Mouse (Mus musculus) frontal cortex, postnatal 14 days (tissue): ENCODE results near the gene Cypt12.

Source experiments
- DNase-seq, 2 experiments: peaks; one replicate each; pipeline ENCODE4 v3.0.0; 2022; ENCODE audit warnings: low spot score in 2 of 2

The Cypt12 gene

DNA sequence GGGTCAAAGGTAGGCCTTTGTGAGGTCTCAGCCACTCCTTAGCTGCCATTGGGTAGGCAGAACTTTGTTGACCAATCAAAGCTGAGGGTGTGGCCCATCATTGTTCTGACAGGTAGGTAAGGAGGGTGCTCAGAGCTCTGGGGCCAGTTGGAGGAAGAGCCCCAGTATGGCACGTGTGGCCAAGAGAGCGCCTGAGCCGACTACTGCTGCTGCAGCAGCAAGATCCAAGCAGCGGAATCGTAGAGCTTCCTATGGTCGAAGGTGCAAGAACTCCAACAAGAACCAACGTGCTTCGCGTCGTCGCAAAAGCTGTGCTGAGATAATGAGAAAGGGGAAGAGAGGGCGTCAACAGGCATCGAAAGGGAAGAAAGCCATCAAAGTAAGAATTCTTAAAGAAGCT lies at the start of gene Cypt12:
Cypt12 (plus strand) TSS at position 112 of the 400 bp plus-strand sequence.
- no peak for DNase-seq

DNA sequence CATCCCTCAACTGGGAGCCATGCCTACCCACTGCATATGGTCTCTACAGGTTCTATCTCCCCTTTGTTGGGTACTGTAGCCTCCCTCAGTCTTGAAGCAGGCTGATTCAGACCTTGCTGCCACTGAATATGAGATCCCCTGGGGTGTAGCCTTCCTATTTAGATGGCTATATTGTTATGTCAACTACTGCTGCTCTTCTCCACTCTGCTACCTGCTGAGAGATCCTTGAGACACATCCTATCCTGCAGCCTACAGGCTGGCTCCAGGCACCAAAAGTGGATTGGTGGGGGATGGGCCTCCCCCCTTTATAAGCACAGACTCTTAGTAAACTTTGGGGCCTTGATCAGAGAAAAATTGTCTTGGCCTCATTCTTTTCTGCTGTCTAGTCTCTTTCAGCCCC lies 34.4 kb upstream of the Cypt12 start:
- DNase-seq: no peak

DNA sequence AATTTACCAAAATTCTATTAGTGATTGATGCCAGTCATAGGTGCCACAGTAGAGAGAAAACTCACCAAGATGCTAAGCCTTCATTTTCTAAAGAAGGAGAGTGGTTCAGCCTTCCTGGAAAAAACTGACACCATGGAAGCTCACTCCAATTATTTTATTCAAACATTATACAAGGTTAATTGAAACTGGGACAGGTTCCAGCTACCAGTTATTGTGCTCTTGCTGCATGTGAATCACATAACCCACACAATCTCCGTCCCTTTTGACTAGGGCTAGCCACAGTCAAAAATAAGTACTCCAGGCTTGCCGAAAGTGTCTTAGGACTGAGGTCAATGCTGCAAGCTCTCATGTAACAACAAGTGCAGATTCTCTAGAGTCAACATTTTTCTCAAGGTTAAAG lies 8.0 kb upstream of the Cypt12 start:
- no peak for DNase-seq
